Mouse (Mus musculus) C2C12 (cell line): ENCODE measurements around the gene Olfr491.

Experiments
- CTCF ChIP-seq: IDR thresholded peaks from one replicate; pipeline ENCODE4 v1.5.1; 2011; ENCODE audit not compliant: control insufficient read depth, insufficient read depth, insufficient read length
- FOSL1 ChIP-seq: IDR thresholded peaks from one replicate; pipeline ENCODE4 v1.8.0; 2011; ENCODE audit warnings: mild to moderate bottlenecking, low read length; ENCODE audit not compliant: poor library complexity, insufficient read depth, severe bottlenecking
- USF1 ChIP-seq: IDR thresholded peaks from one replicate; pipeline ENCODE4 v1.6.1; 2011; ENCODE audit warnings: low read depth, mild to moderate bottlenecking, control low read depth, moderate library complexity

- TF ChIP-seq CTCF (no peak), USF1 (no peak), FOSL1 (no peak)
These were observed at the start of gene Olfr491 for GRCm38 (mm10) chr7:108313151-108313550.
